Mouse (Mus musculus) inflammation-experienced regulatory T-cells, adult 6 months (primary cell): Measurements from ENCODE around the gene Mta3. TPM values are rescaled to one million over a fixed set of nuclear protein-coding genes. Genes with fewer than 3 reads are reported as not detected.
"Not testable (repeated sequence)": the region's sequence is repeated elsewhere in the genome, so short reads cannot be mapped to it uniquely, and the experiment has no call there.

Experiments used
- ATAC-seq: one replicate; pipeline ENCODE4 v1.8.0; 2017
- polyA plus RNA-seq, 3 experiments: library from polyadenylated mRNA; unstranded; fragments of 100-300 nt; shearing (Covaris generic); gene quantifications; one replicate each; pipeline ENCODE4 v1.2.1; 2017

Gene Mta3
- polyA plus RNA-seq, 3 experiments from 2014 or later, result 70.5 to 87.9 (median 74.9) TPM

GRCm38 (mm10) chr17:83854284-83854918 lies 148.4 kb downstream of the Mta3 start:
- ATAC-seq, result no peak

DNA sequence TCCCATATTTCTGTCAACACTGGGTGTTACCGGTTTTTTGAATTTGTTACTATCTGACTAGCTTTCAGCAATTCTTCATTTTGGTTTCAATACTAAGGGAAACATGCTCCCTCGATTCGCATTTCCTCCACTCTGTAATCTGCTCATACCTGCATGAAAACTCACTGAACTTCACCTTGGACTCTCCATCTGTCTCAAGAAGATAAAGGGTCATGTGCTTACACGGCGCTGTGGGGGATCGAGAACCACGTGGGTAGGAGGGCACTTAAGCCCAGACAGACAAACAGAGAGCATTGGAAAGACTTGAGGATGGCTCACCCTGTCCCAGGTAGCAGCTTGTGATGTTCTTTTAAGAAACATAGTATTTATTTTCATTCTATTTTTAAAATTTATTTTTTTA lies 152.4 kb downstream of the Mta3 start:
- ATAC-seq, result no peak

- ATAC-seq, result no peak
These were observed 153.7 kb downstream of the Mta3 start for GRCm38 (mm10) chr17:83859639-83860038.

DNA sequence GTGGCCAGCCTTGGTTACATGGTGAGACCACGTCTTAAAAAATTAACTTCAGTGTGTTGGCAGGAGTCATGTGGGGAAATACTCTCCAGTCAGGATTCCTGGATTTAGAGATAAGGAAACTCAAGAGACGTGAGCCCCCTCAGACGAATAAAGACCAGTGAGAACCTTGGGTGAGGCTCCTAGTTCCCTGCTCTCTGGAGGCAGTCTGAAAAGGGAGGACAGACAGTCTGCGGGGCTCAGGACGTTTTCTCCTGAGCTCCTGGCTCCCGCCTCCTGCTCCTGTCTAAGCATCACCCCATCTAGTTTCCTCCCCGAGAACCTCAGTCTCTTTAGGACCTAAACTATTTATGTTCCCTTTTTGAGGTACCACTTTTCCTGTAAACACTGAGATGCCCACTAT lies 154.3 kb downstream of the Mta3 start:
- no peak for ATAC-seq

DNA sequence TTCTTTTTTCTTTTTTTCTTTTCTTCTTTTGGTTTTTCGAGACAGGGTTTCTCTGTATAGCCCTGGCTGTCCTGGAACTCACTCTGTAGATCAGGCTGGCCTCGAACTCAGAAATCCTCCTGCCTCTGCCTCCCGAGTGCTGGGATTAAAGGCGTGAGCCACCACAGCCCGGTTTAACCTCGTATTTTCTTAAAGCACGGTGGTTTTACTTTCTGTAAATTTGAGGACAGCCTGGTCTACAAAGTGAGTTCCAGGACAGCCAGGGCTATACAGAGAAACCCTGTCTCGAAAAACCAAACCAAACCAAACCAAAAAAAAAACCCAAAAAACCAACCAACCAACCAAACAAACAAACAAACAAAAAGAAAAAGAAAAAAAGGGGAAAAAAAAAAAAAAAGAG lies 155.0 kb downstream of the Mta3 start:
- not testable (repeated sequence) for ATAC-seq

DNA sequence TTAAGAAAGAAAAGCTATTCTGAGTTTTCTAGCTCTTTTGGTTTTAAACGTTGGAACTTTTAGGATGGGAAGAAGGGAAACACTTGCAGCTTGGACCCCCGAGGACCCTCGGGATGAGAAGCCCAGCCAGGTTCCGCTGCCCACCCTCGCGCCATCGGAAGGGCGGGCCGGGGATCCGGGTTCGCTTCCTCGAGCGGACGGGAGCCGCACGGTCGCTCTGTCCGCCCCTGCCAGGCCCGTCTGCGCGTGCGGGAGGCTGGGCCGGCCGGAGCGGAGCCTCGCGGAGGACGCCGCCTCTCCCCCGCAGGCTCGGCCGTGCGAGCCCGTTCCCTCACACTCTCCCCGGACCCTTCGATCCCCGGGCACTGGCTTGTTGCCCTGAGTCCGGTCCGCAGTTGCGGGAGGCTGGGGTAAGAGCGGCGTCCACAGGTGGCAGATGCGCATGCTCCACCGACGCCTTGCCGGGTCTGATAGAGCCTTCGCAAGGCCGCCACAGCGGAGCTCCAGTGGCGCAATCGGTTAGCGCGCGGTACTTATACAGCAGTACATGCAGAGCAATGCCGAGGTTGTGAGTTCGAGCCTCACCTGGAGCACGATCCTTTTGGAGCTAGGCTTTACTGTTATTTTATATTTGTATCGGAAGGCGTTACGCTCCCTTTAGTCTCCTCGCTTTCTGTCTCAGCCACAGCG lies 155.6 kb downstream of the Mta3 start:
- ATAC-seq, result peak; percentile 83

- ATAC-seq, result peak; percentile 64
These were observed 156.3 kb downstream of the Mta3 start for GRCm38 (mm10) chr17:83862134-83862881.

GRCm38 (mm10) chr17:83865366-83865765 lies 159.4 kb downstream of the Mta3 start:
- ATAC-seq, result no peak

GRCm38 (mm10) chr17:83866582-83866981 lies 160.6 kb downstream of the Mta3 start:
- no peak for ATAC-seq

DNA sequence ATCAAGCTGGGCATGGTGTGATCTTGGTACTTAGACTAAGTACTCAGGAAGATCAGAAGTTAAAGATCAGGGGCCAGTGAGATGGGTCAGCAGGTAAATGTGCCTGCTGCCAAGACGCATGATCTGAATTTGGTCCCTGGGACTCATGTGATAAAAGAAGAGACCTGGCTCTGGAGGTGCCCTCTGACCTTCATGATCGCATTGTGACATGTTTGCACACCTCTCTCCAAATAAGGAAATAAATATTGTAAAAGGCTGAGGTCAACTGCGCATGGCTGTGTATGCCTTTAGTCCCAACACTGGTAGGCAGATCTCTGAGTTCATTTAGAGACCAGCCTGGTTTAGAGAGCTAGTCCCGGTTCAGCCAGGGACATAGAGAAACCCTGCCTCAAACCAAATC lies 164.4 kb downstream of the Mta3 start:
- ATAC-seq, result no peak

Other genes with a start within 250 kb of the Mta3 start
- 100 to 1,000 TPM; 353 to 565 (median 539) TPM for gene Cox7a2l, start 188.8 kb upstream of the Mta3 start, polyA plus RNA-seq
- gene Kcng3, start 74.3 kb upstream of the Mta3 start, polyA plus RNA-seq, result not detected
- gene Haao, start 141.8 kb downstream of the Mta3 start, polyA plus RNA-seq, result 1 to 10 TPM in 2 of 3 experiments, under 1 TPM in 1; 0.89 to 4.4 (median 1.1) TPM